Mouse (Mus musculus) adrenal gland, postnatal 14 days (tissue): ENCODE measurements around the gene Olfr794. TPM values are rescaled to one million over a fixed set of nuclear protein-coding genes. Genes with fewer than 3 reads are reported as not detected.
A peak's percentile ranks its signal among the peaks of the same experiment; 100 is the strongest.

Experiments
- DNase-seq: peaks from one replicate; pipeline ENCODE4 v3.0.0; 2021; ENCODE audit warnings: mixed read lengths
- long read RNA-seq, 2 experiments: library from polyadenylated mRNA; stranded (forward); transcript quantifications; one replicate each; pipeline ENCODE4 v2.0.0; 2021
- microRNA-seq, 2 experiments: library from miRNA; unstranded; fragments of <30 nt; microRNA quantifications; one replicate each; pipeline ENCODE4 v1.2.0; 2021
- total RNA-seq: library from RNA; stranded (reverse); gene quantifications from 2 replicates; pipeline ENCODE4 v1.2.3, GENCODE M21; 2021

Olfr794 gene
- total RNA-seq = not detected in 2 replicates
- long read RNA-seq, experiment 1 = 0 reads
- long read RNA-seq, experiment 2 = 0 reads

DNA sequence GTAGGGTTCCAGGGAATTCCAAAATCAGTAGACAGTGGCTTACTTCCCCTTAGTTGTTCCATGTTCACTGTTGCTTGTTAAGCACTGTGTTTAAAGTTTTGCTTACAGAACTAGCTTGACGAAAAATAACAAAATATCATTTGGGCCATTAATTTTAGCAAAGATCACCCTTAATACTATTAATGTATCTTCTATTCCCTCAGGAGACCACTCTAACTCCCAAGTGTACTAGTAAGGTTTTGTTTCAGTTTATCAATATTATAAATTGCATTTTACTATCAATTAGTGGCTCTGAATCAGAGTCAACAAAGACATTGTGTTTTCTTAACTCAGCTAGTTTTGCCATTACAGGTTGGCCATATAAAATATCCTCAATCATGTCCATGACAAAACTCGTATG, at the start of gene Olfr794:
TSS of gene Olfr794 (plus strand) at position 301 of the 400 bp plus-strand sequence.
- no peak for DNase-seq

DNA sequence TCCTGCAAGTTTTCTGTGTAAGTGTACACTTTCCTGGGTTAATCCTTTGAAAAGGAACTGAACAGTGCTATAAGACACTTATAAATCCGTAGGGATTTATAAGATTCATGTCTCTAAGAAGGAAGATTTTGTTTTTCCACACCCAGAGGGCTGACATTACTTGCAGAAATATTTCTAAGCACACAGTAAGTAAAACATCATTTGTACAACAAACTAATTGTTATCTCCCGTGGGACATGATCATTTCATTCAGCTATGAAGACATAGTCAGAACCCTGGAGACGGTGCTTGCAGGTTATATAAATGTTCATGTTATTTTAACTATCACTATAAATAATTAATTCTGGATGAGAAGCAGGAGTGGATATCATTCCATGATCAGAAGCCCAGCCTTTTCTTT, 46.0 kb upstream of the Olfr794 start, which contains the start of gene Olfr791:
TSS of gene Olfr791 (plus strand) at position 301 of the 400 bp plus-strand sequence.
- DNase-seq = no peak

DNA sequence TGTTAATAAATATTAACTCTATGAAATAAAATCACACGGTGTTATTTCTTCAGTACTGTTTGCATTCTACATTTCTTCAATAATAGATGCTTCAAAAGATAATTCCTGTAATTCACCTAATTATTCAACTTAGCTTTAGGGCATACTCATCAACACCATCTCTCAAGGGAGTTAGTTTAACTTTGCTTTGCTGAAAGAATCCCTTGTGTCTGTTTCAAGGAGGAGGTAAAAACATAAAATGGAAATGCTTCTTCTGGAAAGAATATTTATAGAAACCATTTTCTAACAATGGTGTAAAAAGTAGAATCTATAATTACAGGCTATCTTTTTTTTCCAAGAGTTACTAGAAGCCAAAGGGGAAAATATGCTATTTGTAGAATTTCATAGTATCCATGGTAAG, 28.6 kb upstream of the Olfr794 start, which contains the start of gene Olfr792:
TSS of gene Olfr792 (plus strand) at position 301 of the 400 bp plus-strand sequence.
- no peak for DNase-seq

- DNase-seq = peak; percentile 5
Observed at GRCm38 (mm10) chr10:129549354-129549753, 18.1 kb upstream of the Olfr794 start.

DNA sequence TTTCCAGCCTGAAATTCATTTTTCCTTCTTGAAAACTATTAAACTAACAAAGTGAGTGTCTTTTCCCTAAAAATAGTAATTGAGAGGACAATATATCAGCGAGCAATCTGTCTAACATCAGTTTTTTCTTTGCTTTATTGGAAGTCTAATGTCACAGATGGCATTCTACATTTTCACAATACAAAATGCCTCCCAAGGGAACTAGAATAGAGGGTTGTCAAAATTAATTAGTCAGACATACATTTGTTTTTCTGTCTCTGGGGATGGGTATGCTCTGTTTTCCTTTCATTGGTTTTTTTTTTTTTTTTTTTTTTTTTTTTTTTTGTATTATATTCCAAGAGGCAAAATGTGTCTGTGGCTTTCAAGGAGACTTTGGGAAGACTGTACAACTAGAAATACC, 9.6 kb downstream of the Olfr794 start:
- DNase-seq = no peak

DNA sequence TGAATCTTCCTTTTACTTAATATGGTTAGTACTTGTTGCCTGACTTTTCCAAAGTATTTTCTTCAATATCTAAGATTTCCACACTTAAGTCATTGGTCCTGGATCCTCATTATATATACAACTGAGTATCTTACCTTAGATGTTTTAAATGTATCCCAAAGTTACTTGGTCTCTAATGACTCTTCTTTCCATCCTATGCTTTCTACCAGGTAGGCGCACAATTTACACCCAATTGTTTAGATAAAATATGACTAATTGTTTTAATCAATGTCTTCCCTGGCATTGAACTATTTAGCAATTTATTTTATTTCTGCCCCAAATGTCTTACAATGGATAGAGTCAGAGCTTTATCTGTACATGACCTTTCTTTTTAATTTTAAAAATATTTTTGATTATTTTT, 45.0 kb downstream of the Olfr794 start, which contains the start of gene Olfr796:
TSS of gene Olfr796 (minus strand) at position 101 of the 400 bp plus-strand sequence.
- DNase-seq = no peak

DNA sequence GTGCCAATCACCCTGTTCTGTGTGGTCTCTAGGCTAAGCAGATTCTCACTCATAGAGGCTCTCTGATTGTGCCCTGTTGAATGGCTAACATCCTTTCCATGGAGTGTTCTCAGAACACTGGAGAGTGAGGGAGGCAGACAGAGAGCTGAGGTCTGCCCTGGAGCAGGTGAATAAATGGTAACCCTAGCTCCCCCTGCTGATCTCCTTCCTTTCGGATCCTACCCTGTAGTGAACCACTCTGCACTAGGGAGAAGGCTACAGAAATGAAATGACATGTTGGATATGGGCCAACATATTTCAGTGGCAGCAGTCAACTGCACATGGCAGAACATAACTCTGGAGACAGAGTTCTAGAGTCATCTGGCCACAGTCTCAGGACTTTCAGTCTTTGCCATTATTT, 54.3 kb downstream of the Olfr794 start:
- DNase-seq = no peak

Small RNA genes lying within 50 kb of the gene (microRNA-seq; reads per million reads assigned to microRNA genes)
- 0 reads per million in 2 experiments for gene Gm23252

Other genes with a start within 250 kb of the Olfr794 start
- gene Olfr780, start 249.5 kb upstream of the Olfr794 start, total RNA-seq = not detected in 2 replicates
- gene Olfr781, start 238.8 kb upstream of the Olfr794 start, total RNA-seq = not detected in 2 replicates
- gene Olfr782, start 218.8 kb upstream of the Olfr794 start, total RNA-seq = not detected in 2 replicates
- not detected in 2 replicates for gene Olfr784, start 183.6 kb upstream of the Olfr794 start, total RNA-seq
- not detected in 2 replicates for gene Olfr785, start 162.2 kb upstream of the Olfr794 start, total RNA-seq
- not detected in 2 replicates for gene Olfr786, start 140.3 kb upstream of the Olfr794 start, total RNA-seq
- not detected in 2 replicates for gene Olfr787, start 105.8 kb upstream of the Olfr794 start, total RNA-seq
- gene Olfr788, start 96.7 kb upstream of the Olfr794 start, total RNA-seq = not detected in 2 replicates
- gene Olfr789, start 82.9 kb upstream of the Olfr794 start, total RNA-seq = not detected in 2 replicates
- gene Olfr790, start 69.2 kb upstream of the Olfr794 start, total RNA-seq = not detected in 2 replicates
- gene Olfr791, start 45.9 kb upstream of the Olfr794 start, total RNA-seq = not detected in 2 replicates
- not detected in 2 replicates for gene Olfr792, start 28.5 kb upstream of the Olfr794 start, total RNA-seq
- not detected in 2 replicates for gene Olfr796, start 44.9 kb downstream of the Olfr794 start, total RNA-seq
- not detected in 2 replicates for gene Olfr798, start 60.3 kb downstream of the Olfr794 start, total RNA-seq
- gene Olfr799, start 69.8 kb downstream of the Olfr794 start, total RNA-seq = not detected in 2 replicates
- gene Olfr800, start 90.0 kb downstream of the Olfr794 start, total RNA-seq = not detected in 2 replicates
- gene Olfr801, start 106.2 kb downstream of the Olfr794 start, total RNA-seq = not detected in 2 replicates
- gene Olfr802, start 120.5 kb downstream of the Olfr794 start, total RNA-seq = not detected in 2 replicates
- gene Olfr803, start 126.6 kb downstream of the Olfr794 start, total RNA-seq = not detected in 2 replicates
- not detected in 2 replicates for gene Olfr804, start 135.6 kb downstream of the Olfr794 start, total RNA-seq
- not detected in 2 replicates for gene Olfr805, start 161.7 kb downstream of the Olfr794 start, total RNA-seq
- not detected in 2 replicates for gene Olfr806, start 174.3 kb downstream of the Olfr794 start, total RNA-seq
- gene Olfr807, start 190.1 kb downstream of the Olfr794 start, total RNA-seq = not detected in 2 replicates
- gene Olfr808, start 197.8 kb downstream of the Olfr794 start, total RNA-seq = not detected in 2 replicates
- gene Olfr809, start 207.0 kb downstream of the Olfr794 start, total RNA-seq = not detected in 2 replicates
- not detected in 2 replicates for gene Olfr810, start 227.3 kb downstream of the Olfr794 start, total RNA-seq
- not detected in 2 replicates for gene Olfr811, start 236.7 kb downstream of the Olfr794 start, total RNA-seq